Mouse (Mus musculus): ENCODE measurements around the gene Kirrel3. TPM values are rescaled to one million over a fixed set of nuclear protein-coding genes. Genes with fewer than 3 reads are reported as not detected.

Gene Kirrel3
- total RNA-seq, 2 experiments from 2014 or later, result 0.43 to 0.73 TPM

DNA sequence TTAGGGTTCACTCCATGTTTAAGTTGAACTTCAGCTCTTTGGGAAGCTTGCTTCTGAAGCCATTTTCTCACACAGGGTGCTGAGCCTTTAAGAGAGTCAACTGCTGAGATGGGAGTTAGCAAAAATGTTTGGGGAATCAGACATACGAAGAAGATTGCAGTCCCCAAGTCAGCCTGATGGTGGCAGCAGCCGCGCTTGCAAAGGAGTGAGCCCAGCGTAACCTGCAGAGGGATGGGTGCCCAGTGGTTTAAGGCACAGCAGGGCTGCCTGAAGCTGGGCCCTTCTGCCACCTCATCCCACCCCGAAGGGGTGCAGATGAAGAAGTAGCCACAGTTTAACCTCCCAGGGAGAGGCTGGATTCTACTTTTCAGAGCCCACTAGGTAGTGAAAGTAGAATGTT lies 13.0 kb downstream of the Kirrel3 start:
- peak; percentile 65 for DNase-seq (ENCODE audit: low spot score)

DNA sequence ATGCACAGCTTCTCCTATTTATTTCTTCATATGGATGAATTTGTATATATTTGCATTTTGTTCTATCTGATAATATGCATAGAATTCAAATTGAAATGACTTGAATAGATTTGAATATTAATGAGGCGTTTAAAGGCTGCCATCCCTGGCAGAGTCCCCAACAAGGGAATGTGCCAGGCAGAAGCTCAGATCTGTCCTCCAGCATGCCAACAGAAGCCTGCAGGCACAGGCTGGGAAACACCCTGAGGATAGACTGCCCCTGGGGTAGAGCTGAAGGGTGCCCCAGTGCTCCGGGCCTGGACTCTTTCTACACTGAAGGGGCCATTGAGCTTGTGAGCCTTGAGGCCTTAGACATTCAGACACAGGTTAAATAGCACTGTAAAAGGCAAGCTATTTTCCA lies 21.5 kb downstream of the Kirrel3 start:
- no peak for DNase-seq (ENCODE audit: low spot score)

DNA sequence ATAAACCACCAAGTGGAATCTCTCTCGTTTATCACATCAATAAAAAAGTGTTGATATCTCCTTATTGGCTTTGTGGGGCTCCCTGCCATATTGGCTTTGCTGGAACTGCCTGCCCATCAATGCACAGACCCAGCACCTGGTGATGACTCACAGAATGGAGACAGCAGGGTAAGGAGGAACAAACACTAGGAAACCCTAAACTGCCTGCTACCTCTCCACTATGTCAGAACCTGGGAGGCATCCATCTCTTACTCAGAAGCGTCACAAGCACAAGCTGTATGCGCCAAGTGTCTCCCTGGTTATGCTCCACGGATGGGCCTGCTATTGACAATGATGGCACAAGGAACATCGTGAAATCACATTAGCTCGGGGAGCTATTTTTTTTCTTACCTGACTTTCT lies 33.2 kb downstream of the Kirrel3 start:
- no peak for DNase-seq (ENCODE audit: low spot score)

DNA sequence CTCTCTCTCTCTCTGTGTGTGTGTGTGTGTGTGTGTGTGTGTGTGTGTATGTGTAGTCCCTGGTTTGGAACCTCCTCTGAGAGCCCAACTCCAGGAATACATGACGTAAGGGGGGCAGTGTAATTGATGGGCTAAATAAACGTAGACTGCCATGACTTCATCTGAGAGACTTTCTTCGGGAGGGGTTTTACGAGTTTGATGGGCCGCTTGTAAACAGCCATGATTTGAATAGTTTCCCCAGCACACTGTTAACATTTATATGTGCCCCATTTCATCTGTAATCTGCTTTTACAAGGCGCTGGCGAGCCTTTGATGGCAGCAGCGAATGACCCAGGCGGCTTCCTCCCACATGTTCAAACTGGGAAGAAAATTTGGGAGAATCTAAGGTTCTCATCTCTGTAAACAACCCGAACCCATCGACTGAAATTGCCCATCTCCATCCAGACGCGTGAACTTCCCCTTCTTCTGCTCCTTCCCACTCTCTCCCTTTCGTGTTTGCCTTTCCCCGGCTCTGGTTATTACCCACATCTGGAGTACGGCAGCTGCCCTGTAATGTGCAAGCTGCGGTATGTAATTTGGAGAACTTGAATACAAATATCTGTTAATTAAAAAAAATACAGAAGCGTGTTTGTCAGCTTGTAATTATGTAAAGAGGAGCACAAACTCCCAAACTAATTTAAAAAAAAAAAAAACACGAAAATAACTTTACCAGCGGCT lies 34.7 kb downstream of the Kirrel3 start:
- DNase-seq (ENCODE audit: low spot score), result no peak

DNA sequence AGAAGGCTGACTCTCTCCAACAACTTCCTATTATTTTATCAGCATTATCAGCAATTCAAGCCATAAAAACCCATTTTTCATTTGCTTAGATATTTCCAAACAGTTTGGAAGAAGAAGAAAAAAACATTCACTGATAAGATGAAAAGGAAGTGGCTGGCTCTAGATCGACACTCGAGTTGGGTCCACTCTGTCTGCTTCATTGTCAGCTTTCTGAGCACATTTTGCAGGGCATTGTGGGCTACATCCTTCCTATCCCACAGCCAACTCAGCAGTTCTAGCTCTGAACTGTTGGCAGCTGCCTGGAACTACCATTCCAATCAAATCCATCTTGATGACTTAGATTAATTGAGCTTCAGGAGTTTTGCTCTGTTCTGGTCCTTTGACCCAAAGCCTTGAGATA lies 40.0 kb downstream of the Kirrel3 start:
- no peak for DNase-seq (ENCODE audit: low spot score)

DNA sequence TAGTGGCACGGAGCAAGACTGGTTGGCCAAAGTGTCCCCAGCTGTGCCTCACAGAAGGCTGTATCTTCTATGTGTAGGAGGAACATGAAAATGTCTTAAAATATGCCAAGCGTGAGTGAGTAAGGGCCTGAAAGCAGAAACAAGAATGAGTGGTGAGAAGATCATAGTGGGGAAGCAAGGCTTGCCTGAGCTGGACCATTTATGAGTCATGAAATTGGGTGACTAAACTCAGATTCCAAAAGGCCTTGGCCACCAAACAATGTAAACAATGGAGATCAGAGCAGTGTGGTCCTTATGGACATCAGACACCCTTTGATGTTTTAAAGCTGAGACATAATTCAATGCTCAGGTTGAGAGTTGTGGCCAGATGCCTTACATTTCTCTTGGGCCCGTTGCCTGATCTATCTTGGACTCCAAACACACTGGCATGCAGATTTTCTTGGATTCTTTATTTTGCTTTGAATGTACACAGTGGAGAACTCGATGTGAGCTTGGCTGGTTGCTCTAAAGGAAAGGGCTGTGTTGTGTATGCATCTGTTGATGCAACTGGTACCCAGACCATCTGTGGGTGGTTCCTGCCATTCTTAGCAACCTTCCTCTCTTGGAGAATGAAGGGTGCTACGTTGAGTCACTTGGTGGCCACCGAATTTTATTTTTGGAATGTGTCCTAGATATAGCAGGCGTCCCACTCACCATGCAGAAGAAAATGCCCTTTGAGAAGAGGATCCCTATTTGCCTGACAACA lies 53.1 kb downstream of the Kirrel3 start:
- DNase-seq (ENCODE audit: low spot score), result no peak

DNA sequence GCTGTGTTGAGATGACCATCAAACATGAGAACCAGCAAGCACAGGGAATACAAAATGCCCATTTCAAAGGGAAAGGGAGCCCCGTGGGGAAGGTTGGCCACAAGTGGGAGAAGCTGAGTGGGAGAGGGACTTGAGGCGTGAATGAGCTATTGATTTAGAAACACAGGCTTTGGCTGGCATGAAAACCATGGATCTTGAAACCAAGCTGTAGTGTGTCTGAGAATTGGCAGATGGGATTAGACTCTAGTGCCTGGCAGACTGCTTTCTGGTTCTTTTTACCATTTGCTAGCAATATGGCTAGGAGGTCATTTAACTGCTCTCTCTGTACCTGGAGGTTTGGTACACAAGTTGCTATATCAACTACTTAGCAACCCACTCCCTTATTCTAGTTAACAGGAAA lies 56.2 kb downstream of the Kirrel3 start:
- DNase-seq (ENCODE audit: low spot score), result no peak

DNA sequence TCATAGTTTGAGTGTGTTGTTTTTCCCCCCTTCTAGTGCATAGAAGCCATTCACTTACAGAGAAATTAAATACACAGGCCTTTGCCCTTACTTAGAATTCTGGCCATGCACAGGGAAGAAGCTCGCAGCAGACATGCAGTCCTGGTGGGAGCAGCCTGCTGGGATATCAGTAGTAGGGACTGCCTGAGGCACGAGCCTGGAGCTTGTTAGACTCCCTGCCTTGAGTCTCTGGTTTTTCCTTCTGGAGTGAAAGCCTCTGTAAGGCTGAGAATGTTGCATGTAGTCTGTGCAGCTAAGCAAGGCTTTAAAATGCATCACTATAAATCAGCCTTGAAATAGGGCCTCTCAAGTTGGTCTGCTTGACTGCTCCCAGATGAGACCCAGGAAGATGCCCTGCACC lies 70.0 kb downstream of the Kirrel3 start:
- DNase-seq (ENCODE audit: low spot score), result no peak

DNA sequence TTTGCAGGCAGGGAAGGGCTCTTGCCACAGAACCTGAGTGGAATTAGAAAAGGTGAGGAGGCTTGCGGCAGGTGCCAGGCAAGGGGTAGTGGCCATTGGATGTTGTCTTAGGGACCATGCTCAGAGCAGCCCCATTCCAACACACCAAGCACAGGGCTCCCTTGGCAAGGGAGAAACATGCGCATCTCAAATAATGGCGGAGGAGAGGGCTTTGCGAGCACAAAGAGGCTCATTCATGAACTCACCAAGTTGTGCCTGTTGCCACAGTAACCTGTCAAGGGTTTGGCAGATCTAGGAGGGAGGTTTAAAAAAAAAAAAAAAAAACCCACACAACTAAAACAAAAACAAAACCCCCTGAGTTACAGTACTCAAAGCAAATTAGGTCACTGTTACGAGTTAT lies 72.2 kb downstream of the Kirrel3 start:
- no peak for DNase-seq (ENCODE audit: low spot score)

DNA sequence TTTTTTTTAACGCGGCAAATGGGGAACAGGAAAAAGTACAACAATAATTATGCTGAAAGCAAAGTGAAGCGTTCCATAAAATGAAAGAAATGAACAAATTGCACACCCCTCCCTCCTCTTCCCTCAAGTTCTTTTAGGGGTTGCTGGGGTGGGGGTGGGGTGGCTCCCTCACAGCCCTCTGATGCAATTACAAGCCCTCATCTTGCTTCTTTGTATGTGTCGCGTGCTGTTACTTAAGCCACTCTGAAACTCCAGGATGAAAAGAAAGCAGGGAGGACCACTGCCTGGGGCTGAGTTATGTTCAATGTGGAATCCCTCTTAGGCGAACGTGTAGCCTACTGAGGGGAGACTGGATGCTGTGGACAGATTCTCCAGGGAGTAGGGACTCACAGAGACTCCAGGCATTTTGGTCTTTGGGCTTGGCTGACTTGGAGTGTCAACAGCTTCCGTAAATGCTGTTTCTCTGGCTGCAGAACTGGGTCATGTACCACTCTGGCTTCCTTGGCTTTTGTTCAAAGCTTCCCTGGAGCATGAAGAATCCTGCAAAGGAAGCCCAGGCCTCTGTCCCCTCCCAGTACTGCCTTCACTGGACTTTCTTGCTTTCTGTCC lies 72.7 kb downstream of the Kirrel3 start:
- DNase-seq (ENCODE audit: low spot score), result no peak

DNA sequence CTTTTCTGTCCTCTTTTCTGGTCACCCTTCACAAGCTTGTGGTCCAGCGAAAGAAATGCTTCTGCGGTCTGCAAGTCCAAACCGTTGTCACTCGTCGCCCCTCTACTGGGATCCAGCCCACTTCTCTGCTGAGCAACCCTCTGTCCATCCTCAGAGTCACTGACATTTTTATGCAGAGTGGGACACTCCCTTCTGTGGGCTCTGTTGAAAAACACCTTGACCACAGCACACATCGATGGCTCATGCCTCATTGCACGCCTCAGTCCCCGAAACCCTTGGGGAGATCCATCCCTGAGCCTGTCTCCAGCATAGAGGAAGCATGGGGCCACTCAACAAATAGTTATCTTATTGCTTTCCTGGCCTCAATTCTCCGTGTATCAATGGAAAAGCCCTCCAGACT lies 73.4 kb downstream of the Kirrel3 start:
- DNase-seq (ENCODE audit: low spot score), result no peak

DNA sequence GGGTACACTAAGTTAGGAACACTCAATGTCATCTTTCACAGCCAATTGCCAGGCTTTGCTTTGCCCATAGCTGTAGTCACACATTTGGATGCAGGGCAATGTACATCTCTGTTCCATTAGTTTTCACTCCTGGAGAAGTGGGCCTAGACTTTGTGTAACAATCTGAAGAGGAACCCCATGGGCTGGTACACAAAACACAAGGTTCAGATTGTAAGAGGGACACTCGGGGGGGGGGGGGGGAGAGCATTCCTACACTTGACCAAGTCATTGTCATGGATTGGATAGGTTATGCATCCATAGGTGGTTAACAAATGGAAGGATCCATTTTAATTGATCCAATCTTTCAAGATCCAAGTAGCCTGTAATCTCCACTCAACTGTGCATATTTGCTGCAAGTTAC lies 75.6 kb downstream of the Kirrel3 start:
- DNase-seq (ENCODE audit: low spot score), result no peak

DNA sequence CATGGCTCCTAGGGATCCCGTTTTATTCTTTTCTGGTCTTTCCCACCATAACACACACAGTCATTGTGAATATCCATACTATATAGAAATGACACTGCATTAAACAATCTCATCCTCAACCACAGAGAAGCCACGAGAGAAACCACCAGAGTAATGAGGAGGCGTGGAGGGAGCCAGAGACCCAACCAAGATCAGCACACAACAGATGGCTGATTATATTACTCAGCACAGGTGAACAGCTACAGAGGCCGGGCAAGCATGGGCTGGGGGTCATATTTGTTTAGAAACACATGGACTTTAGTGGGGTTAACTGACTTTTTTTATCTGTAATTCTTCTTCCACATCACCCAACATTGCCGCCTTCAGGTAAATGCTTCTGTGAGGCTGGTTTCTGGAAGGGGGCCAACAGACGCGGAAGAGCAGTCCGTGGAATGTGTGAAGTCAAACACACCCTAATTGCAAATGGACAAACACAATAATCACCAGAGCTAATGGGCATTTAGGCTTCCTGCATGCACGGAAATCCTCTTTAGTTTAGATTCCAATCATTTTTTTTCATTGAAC lies 76.8 kb downstream of the Kirrel3 start:
- no peak for DNase-seq (ENCODE audit: low spot score)

DNA sequence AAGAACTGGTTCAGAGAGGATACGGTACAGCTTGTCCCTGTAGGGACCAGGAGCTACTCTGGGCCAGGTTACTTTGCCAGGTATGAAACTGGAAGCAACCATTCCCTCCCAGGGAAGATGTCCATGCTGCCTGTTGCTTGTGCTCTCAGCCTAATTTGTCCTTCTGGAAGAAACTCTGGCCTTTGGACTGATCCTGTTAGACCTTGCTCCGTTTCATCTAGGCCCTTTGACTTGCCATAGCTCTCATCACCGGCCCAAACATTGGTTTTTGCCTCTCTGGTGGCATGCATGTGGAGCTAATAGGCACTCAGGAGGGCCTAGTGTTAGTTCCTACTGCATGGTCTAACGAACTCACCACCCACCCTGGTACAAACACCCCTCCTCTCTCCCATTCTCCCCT lies 88.2 kb downstream of the Kirrel3 start:
- no peak for DNase-seq (ENCODE audit: low spot score)

DNA sequence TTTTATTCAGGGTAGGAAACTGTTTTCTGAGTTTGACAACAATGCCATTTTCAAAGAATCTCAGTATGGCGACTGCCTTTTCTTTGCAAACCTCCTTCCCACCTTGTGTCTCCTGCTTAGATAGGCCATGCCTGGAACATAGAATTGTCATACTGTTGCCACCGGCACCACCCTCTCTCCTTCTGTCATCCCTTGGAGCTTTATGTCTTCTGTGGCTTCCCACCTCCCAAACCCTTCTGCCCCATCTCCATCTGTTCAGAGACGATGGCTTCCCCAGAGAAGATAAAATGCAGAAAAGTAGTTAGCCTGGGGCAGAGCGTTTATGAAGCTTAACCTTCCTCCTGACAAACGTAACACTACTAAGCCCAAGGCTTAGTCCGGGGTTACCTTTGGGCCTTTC lies 88.9 kb downstream of the Kirrel3 start:
- DNase-seq (ENCODE audit: low spot score), result no peak

DNA sequence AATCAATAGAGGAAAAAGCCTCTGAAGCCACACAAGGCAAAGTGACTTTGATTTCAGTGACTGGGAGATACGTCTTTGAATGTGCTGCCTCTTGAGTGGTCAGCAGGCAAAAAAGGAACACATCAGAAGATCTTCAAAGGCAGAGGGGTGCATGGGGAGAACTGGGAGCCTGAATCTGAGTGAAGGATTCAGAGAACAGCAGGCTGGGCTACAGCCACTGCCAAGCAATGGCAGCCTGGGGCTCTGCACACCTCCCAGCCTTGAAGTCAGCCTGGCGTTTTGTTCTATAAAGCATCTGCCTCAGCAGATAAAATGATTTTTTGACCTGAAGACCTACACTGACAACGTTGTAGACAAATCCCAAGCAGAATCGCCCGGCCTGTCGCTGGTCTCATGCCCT lies 93.5 kb downstream of the Kirrel3 start:
- DNase-seq (ENCODE audit: low spot score), result no peak

DNA sequence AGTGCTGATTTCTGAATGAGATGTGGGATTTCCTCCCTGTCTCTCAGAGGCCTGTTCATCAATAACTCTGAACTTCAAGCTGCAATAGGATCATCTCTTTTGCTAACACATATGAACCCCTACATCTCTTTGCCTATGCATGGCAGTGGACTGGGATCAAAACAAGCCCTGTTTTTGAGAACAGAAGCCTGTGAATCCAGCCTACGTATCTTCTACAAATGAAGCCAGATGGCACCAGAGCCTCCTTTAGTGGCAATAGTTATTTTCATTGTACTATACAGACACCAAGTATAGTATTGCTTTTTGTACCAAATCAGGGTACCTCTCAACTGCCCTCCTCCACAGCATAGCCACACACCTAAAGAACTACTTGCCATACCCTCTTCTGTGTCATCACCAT lies 94.4 kb downstream of the Kirrel3 start:
- no peak for DNase-seq (ENCODE audit: low spot score)

DNA sequence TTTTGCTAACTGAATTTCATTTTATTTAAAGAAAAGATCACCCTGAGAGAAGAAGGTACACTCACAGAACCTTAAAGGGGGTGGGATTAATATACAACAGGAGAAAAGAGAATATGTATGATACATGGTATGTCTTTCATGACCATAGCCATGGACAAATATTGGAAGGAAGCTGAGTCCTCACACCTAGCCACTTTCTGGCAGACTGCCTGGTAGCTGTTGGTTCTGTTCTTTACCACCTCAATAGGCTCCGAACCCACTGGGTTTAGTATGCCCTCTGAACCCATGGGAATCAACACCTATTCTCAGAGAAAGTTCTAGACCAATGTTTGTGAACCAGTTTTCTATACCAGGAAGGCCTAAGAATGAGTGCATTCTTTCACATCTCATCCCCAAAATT lies 96.8 kb downstream of the Kirrel3 start:
- no peak for DNase-seq (ENCODE audit: low spot score)

DNA sequence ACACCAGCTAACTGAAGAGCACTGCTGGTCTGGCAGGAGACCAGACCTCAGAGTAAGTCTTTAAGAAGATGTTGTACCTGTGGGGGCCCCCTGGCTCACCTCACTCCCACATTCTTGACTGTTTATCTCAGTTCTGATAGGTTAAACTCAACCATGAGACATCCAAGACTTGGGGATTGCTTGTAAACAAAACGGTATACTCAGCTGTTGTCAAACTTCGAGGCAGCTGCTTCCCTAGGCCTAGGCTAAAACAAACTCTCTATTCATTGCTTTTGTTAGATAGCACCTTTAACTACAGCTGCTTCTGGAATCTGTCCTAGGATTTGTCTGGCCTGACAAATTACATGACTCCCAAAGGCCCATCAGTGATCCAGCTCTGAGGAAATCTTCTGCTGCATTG lies 99.8 kb downstream of the Kirrel3 start:
- DNase-seq (ENCODE audit: low spot score), result no peak

DNA sequence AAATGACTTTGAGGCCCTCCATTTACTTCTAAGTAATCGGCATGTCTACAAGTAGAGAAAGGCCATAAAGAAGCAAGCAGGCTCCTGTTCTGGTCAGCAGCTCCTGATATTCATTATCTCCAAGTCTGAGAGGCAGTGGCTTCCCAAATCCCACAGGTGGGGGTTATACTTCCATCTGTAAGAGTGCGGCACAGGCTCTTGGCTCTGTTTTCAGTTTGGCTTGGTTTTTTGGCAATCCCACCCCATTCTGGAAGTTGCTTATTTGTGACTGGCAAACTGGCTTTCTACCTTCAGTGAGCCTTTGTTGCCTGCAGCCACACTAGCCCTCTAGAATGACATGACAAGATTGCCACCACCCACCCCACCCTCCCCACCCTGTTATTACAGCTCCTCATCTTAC lies 100.4 kb downstream of the Kirrel3 start:
- DNase-seq (ENCODE audit: low spot score), result no peak

DNA sequence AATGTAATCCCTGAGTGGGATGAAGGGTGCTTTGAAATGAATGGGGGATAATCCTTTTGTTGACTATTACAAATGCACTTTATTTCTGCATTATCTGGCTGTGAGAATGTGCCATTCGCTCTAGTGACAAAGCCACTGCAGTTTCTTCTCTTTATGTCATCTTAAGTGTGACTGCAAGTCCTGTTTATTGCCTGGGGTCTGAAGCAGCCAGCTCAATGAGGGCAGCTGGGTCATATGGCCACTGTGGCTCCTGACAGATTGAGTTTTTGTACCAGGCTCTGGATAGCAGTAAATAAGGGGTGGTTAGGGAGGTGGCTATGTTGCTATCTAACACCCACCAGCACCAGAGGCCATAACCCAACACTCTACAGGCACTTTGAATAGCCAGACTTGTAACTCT lies 104.1 kb downstream of the Kirrel3 start:
- no peak for DNase-seq (ENCODE audit: low spot score)

DNA sequence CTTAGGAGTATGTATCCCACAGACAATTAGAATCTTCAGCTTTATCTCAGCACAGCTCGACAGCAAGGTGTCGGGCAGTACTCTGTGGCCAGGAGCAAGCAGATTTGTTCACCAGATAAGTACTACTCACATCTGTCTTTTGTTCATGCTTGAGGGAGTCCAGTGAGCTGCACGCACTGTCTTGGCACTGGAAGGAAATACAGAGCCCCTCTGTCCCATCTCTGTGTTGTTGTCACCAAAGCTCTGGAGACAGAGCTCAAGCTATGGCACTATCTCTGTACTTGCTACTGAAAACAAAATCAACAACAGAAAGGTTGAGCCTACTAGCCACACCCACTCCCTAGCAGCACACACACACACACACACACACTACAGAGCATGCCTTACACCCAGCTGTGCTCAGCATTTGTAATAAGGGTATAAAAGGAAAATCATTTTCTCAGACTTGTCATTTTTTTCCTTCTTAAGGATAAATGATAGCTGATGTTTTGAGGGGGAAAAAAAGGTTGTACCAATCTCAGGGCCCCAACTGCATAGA lies 106.4 kb downstream of the Kirrel3 start:
- DNase-seq (ENCODE audit: low spot score), result no peak

Measured in gastrocnemius, adult 18-20 months (tissue).